Mouse (Mus musculus) embryonic fibroblast, embryonic 13.5 days (primary cell): ENCODE measurements around the gene Ror2.

ENCODE experiments used
- CTCF ChIP-seq: IDR thresholded peaks from 2 replicates; pipeline ENCODE4 v1.5.1; 2011; ENCODE audit warnings: mild to moderate bottlenecking, control low read depth, low read length, moderate library complexity, borderline replicate concordance; ENCODE audit not compliant: insufficient read depth
- POLR2A ChIP-seq: IDR thresholded peaks from 2 replicates; pipeline ENCODE4 v1.6.1; 2011; ENCODE audit warnings: low read depth, mild to moderate bottlenecking, control low read depth, low read length, moderate library complexity

DNA sequence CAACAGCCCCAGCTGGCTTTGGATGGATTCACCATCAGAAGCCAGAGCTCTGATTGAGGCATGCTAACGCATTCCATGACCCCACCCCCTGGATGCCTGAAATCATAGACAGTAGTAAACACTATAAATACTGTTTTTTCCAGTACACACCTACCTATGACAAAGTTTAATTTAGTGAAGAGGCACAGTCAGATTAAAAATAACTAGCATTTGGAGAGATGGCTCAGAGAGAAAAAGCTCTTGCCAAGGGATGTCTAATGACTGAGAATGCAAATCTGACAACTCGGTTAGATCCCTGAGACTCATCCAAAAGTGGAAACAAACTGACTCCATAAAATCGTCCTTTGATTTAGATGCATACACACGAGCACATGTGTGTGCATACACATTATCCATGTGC, 15.4 kb downstream of the Ror2 start:
- TF ChIP-seq CTCF (no peak), POLR2A (no peak)
